In the genomic region with DNA sequence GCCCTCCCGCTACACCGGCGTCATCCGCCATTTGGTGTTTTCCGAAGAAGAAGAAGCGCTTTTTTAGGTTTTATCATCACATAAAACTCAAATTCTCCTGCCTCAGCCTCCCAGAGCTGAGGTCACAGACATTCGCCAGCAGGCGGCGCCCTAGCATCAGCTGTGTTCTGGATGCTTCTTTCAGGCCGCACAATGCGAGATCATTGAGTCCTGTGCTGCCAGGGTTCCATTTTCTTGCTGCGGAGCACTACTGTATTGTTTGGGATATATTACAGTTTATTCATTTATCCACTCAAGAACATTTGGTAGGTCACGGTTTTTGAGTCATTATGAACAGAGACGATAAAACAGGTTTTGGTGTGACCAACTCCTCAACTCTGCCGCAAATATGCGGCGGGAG, we compare ENCODE assay signal across 13 mouse cellular contexts. TPM values are rescaled to one million over a fixed set of nuclear protein-coding genes. Genes with fewer than 3 reads are reported as not detected.
DNase-seq lines count a peak whose midpoint lies in the region; ATAC-seq and TF ChIP-seq lines count a peak whose summit lies in the region.
"Had no signal": no experiment of that assay in that cellular context is flagged by ENCODE, and none has a peak within 500 bp of the region (broad histone marks: within the 10 kb centered on the region; RNA-seq: fewer than 3 reads in every experiment).

No protein-coding gene starts in this region.

- H3K4me2 ChIP-seq in liver, embryonic 11.5 days: no peak overlapping the region
- H3K4me2 ChIP-seq in intestine, embryonic 16.5 days (ENCODE audit: low read depth, low read length): no peak overlapping the region
- H3K4me2 ChIP-seq: forebrain, embryonic 12.5 days; heart, embryonic 12.5 days had no signal

- H3K9ac ChIP-seq in liver, embryonic 11.5 days (ENCODE audit: low read depth, low read length): no peak overlapping the region
- no peak overlapping the region for H3K9ac ChIP-seq in MEL (ENCODE audit: control insufficient read depth, low read depth, low read length, poor library complexity, severe bottlenecking)
- no peak overlapping the region for H3K9ac ChIP-seq in intestine, embryonic 16.5 days (ENCODE audit: low read depth, low read length)
- H3K9ac ChIP-seq: forebrain, embryonic 12.5 days; heart, embryonic 12.5 days had no signal

- H3K9me3 ChIP-seq in liver, embryonic 11.5 days (ENCODE audit: control insufficient read depth, low read length): no peaks in the 10 kb centered on the region
- H3K9me3 ChIP-seq in MEL (replicated peaks; ENCODE audit: insufficient read depth, low read length): no peaks in the 10 kb centered on the region
- no peaks in the 10 kb centered on the region for H3K9me3 ChIP-seq in intestine, embryonic 16.5 days (ENCODE audit: control insufficient read depth, low read length)
- H3K9me3 ChIP-seq: forebrain, embryonic 12.5 days had no signal

- peak; percentile 19 for TF ChIP-seq RAD21 in MEL (IDR thresholded peaks at IDR 0.05; ENCODE audit: low read depth, low read length)

- no peaks in the 10 kb centered on the region for H3K27me3 ChIP-seq in liver, embryonic 11.5 days (replicated peaks; ENCODE audit: control insufficient read depth, insufficient read depth, low read length)
- H3K27me3 ChIP-seq in MEL (ENCODE audit: control insufficient read depth in 1 of 2, insufficient read depth in 2 of 2, low read length in 2 of 2): no peaks in the 10 kb centered on the region
- H3K27me3 ChIP-seq in intestine, embryonic 16.5 days (replicated peaks; ENCODE audit: control insufficient read depth, insufficient read depth, low read length): no peaks in the 10 kb centered on the region
- H3K27me3 ChIP-seq: forebrain, embryonic 12.5 days; heart, embryonic 12.5 days had no signal

- peak; percentile 41 for DNase-seq in liver
- no peak for DNase-seq in liver, embryonic 11.5 days (ENCODE audit: low spot score)
- DNase-seq in CD4-positive helper T cell, adult 2 months (ENCODE audit: low read depth, low spot score): peak; percentile 23
- DNase-seq in MEL (ENCODE audit: low read depth, low spot score): peak; percentile 34
- DNase-seq in naive thymus-derived CD4-positive, alpha-beta T cell, adult 2 months (ENCODE audit: low read depth): peak; percentile 42
- no peak for DNase-seq in cerebellum, adult 11 months
- DNase-seq: adrenal gland, postnatal 25 days; lung, postnatal 4 days had no signal

- TF ChIP-seq POLR2A in MEL (IDR thresholded peaks at IDR 0.05; ENCODE audit: control insufficient read depth in 1 of 2, insufficient read depth in 1 of 2, low read depth in 1 of 2, low read length in 2 of 2, poor library complexity in 1 of 2): no peak

- H3K27ac ChIP-seq in liver, embryonic 11.5 days (ENCODE audit: low read depth, low read length): no peak overlapping the region
- H3K27ac ChIP-seq in MEL (ENCODE audit: control insufficient read depth, low read depth, low read length): no peak overlapping the region
- no peak overlapping the region for H3K27ac ChIP-seq in intestine, embryonic 16.5 days (ENCODE audit: low read length)
- H3K27ac ChIP-seq: forebrain, embryonic 12.5 days had no signal

- peak; percentile 41 to 77 (median 54) for TF ChIP-seq CTCF in MEL (IDR thresholded peaks at IDR 0.05 in 2 of 3, conservative IDR thresholded peaks at IDR 0.05 in 1 of 3; ENCODE audit: control insufficient read depth in 1 of 3, insufficient read depth in 1 of 3, low read depth in 2 of 3, low read length in 3 of 3, poor library complexity in 1 of 3, severe bottlenecking in 1 of 3)

- no peaks in the 10 kb centered on the region for H3K4me1 ChIP-seq in liver, embryonic 11.5 days (replicated peaks; ENCODE audit: control insufficient read depth, insufficient read depth, low read length)
- H3K4me1 ChIP-seq in MEL (ENCODE audit: control insufficient read depth in 1 of 2, insufficient read depth in 2 of 2, low read length in 2 of 2): no peaks in the 10 kb centered on the region
- H3K4me1 ChIP-seq in intestine, embryonic 16.5 days (ENCODE audit: control insufficient read depth, insufficient read depth, low read length): no peaks in the 10 kb centered on the region
- H3K4me1 ChIP-seq: forebrain, embryonic 12.5 days; heart, embryonic 12.5 days had no signal

- no peak for TF ChIP-seq EP300 in MEL (IDR thresholded peaks at IDR 0.05; ENCODE audit: low read depth in 1 of 2, low read length in 2 of 2)

- peaks cover 2% of the 10 kb centered on the region for H3K79me2 ChIP-seq in MEL (ENCODE audit: control insufficient read depth, insufficient read depth, low read length, poor library complexity)

- ATAC-seq in liver, embryonic 11.5 days (replicated peaks; ENCODE audit: low FRiP score): no peak
- no peak for ATAC-seq in intestine, embryonic 16.5 days

- 93% methylated on average over 17 of the region's 17 CpGs for WGBS in liver, embryonic 11.5 days
- 95% methylated on average over 17 of the region's 17 CpGs for WGBS in intestine, embryonic 16.5 days

- peaks cover 42% of the 10 kb centered on the region for H3K36me3 ChIP-seq in liver, embryonic 11.5 days (ENCODE audit: control insufficient read depth, insufficient read depth, low read length)
- H3K36me3 ChIP-seq in MEL (ENCODE audit: control insufficient read depth in 1 of 2, insufficient read depth in 2 of 2, low read length in 2 of 2): peaks cover 0 to 13% of the 10 kb centered on the region in 2 experiments; a peak in 2 of 4 replicates
- peaks cover 24% of the 10 kb centered on the region for H3K36me3 ChIP-seq in intestine, embryonic 16.5 days (ENCODE audit: control insufficient read depth, insufficient read depth, low read length)

- H3K4me3 ChIP-seq in liver, embryonic 11.5 days (ENCODE audit: low read depth, low read length): no peak overlapping the region
- H3K4me3 ChIP-seq in MEL (ENCODE audit: control insufficient read depth in 1 of 2, insufficient read depth in 1 of 2, low read depth in 2 of 2, low read length in 2 of 2): no peak overlapping the region
- no peak overlapping the region for H3K4me3 ChIP-seq in intestine, embryonic 16.5 days (ENCODE audit: low read length)
- H3K4me3 ChIP-seq: forebrain, embryonic 12.5 days; heart, embryonic 12.5 days had no signal

TF ChIP-seq in MEL, 35 proteins besides CTCF, POLR2A, EP300 and RAD21:
- TF ChIP-seq NELFE (IDR thresholded peaks at IDR 0.05; ENCODE audit: low read depth, low read length) (no peak), MEF2A (IDR thresholded peaks at IDR 0.05; ENCODE audit: extremely low read depth, insufficient replicate concordance, low read depth, low read length, poor library complexity, severe bottlenecking) (no peak), NRF1 (IDR thresholded peaks at IDR 0.05; ENCODE audit: insufficient read depth, low read depth, low read length, poor library complexity, severe bottlenecking) (no peak), ETS1 (IDR thresholded peaks at IDR 0.05; ENCODE audit: low read depth, low read length) (no peak), ZKSCAN1 (IDR thresholded peaks at IDR 0.05; ENCODE audit: low read depth, low read length) (no peak), RCOR1 (IDR thresholded peaks at IDR 0.05; ENCODE audit: low read depth, low read length) (no peak), GATA1 (IDR thresholded peaks at IDR 0.05; ENCODE audit: low read depth, low read length) (no peak), ELF1 (IDR thresholded peaks at IDR 0.05; ENCODE audit: low read depth, low read length) (no peak), POLR2AphosphoS2 (IDR thresholded peaks at IDR 0.05; ENCODE audit: low read length) (no peak), CHD1 (IDR thresholded peaks at IDR 0.05; ENCODE audit: low read depth, low read length) (no peak), SMC3 (IDR thresholded peaks at IDR 0.05; ENCODE audit: low read depth, low read length) (no peak), USF1 (IDR thresholded peaks at IDR 0.05; ENCODE audit: low read depth, low read length) (no peak), TAL1 (IDR thresholded peaks at IDR 0.05; ENCODE audit: low read length) (no peak)

RNA-seq across cellular contexts. Expression of a gene that starts 11.0 kb away (rescaled TPM):
- 8.7 and 11.3 TPM in 2 replicates for polyA plus RNA-seq in liver, embryonic 11.5 days (2014; fragmentation: Nextera tagmentation; extraction: Ambion mirVana)
- 14.1 and 15.0 TPM in 2 replicates for total RNA-seq in MEL (2012; rRNA removed)
- polyA plus RNA-seq in MEL (2012; ENCODE audit: insufficient read depth in 1 of 2, insufficient read length in 2 of 2, low read depth in 1 of 2, low replicate concordance in 2 of 2, missing spikeins in 1 of 2): 10 to 100 TPM in 1 of 2 experiments, not detected in 1; 36.7 TPM
- 12.4 and 12.5 TPM in 2 replicates for polyA plus RNA-seq in intestine, embryonic 16.5 days (2015; fragmentation: Nextera tagmentation; extraction: Ambion mirVana)

RNA-seq across cellular contexts. Expression of a gene that starts 19.9 kb away (rescaled TPM):
- polyA plus RNA-seq in liver, embryonic 11.5 days (2014; fragmentation: Nextera tagmentation; extraction: Ambion mirVana): 4.8 and 5.9 TPM in 2 replicates
- not detected in 2 replicates for total RNA-seq in MEL (2012; rRNA removed)
- not detected for polyA plus RNA-seq in MEL (2012; ENCODE audit: insufficient read depth in 1 of 2, insufficient read length in 2 of 2, low read depth in 1 of 2, low replicate concordance in 2 of 2, missing spikeins in 1 of 2)
- 52.3 and 60.5 TPM in 2 replicates for polyA plus RNA-seq in intestine, embryonic 16.5 days (2015; fragmentation: Nextera tagmentation; extraction: Ambion mirVana)
- total RNA-seq: adrenal gland, postnatal 25 days had no signal
- polyA plus RNA-seq: cortical plate, adult 2 months; forebrain, embryonic 12.5 days; heart, embryonic 12.5 days; neural tube, embryonic 14.5 days had no signal

RNA-seq across cellular contexts. Expression of a gene that starts 28.7 kb away (rescaled TPM):
- 131 and 132 TPM in 2 replicates for polyA plus RNA-seq in liver, embryonic 11.5 days (2014; fragmentation: Nextera tagmentation; extraction: Ambion mirVana)
- 261 and 278 TPM in 2 replicates for total RNA-seq in MEL (2012; rRNA removed)
- polyA plus RNA-seq in MEL (2012; ENCODE audit: insufficient read depth in 1 of 2, insufficient read length in 2 of 2, low read depth in 1 of 2, low replicate concordance in 2 of 2, missing spikeins in 1 of 2): 100 to 1,000 TPM; 189 to 336 TPM
- 73.5 and 85.9 TPM in 2 replicates for polyA plus RNA-seq in intestine, embryonic 16.5 days (2015; fragmentation: Nextera tagmentation; extraction: Ambion mirVana)

RNA-seq across cellular contexts. Expression of a gene that starts 28.9 kb away (rescaled TPM):
- 40.4 and 40.6 TPM in 2 replicates for polyA plus RNA-seq in liver, embryonic 11.5 days (2014; fragmentation: Nextera tagmentation; extraction: Ambion mirVana)
- 18.1 and 27.2 TPM in 2 replicates for total RNA-seq in MEL (2012; rRNA removed)
- 10 to 100 TPM in 1 of 2 experiments, not detected in 1; 27.0 TPM for polyA plus RNA-seq in MEL (2012; ENCODE audit: insufficient read depth in 1 of 2, insufficient read length in 2 of 2, low read depth in 1 of 2, low replicate concordance in 2 of 2, missing spikeins in 1 of 2)
- 32.4 and 32.8 TPM in 2 replicates for polyA plus RNA-seq in intestine, embryonic 16.5 days (2015; fragmentation: Nextera tagmentation; extraction: Ambion mirVana)

RNA-seq across cellular contexts. Expression of a gene that starts 36.9 kb away (rescaled TPM):
- polyA plus RNA-seq in liver, embryonic 11.5 days (2014; fragmentation: Nextera tagmentation; extraction: Ambion mirVana): 44.9 and 45.5 TPM in 2 replicates
- 39.0 and 43.6 TPM in 2 replicates for total RNA-seq in MEL (2012; rRNA removed)
- polyA plus RNA-seq in MEL (2012; ENCODE audit: insufficient read depth in 1 of 2, insufficient read length in 2 of 2, low read depth in 1 of 2, low replicate concordance in 2 of 2, missing spikeins in 1 of 2): 10 to 100 TPM in 1 of 2 experiments, not detected in 1; 36.0 TPM
- 47.1 and 47.7 TPM in 2 replicates for polyA plus RNA-seq in intestine, embryonic 16.5 days (2015; fragmentation: Nextera tagmentation; extraction: Ambion mirVana)

Comparison
In these comparisons a context has a peak if more than half of its experiments do, and no peak if none do; other contexts are left out.
1. DNase-seq: peak in liver (single experiment), CD4-positive helper T cell, adult 2 months (single experiment), MEL (single experiment) and naive thymus-derived CD4-positive, alpha-beta T cell, adult 2 months (single experiment); none in liver, embryonic 11.5 days (single experiment) and cerebellum, adult 11 months (single experiment).